In genomic region chr14:54228501-54228900, GRCm38 (mm10) we compare ENCODE assay signal across 9 mouse cellular contexts. TPM values are rescaled to one million over a fixed set of nuclear protein-coding genes. Genes with fewer than 3 reads are reported as not detected.
DNase-seq lines count a peak whose midpoint lies in the region; ATAC-seq lines count a peak whose summit lies in the region.
"Had no signal": no experiment of that assay in that cellular context is flagged by ENCODE, and none has a peak within 500 bp of the region (broad histone marks: within the 10 kb centered on the region; RNA-seq: fewer than 3 reads in every experiment).

No protein-coding gene starts in this region.

- no peak for ATAC-seq in megakaryocyte, adult 5-6 weeks (ENCODE audit: poor library complexity, severe bottlenecking)
- ATAC-seq in forebrain, embryonic 13.5 days: peak; percentile 17
- peak; percentile 38 for ATAC-seq in neural tube, embryonic 15.5 days (ENCODE audit: low FRiP score)

- H3K4me2 ChIP-seq in forebrain, embryonic 13.5 days: peak overlapping the region; percentile 56
- peak overlapping the region; percentile 59 for H3K4me2 ChIP-seq in neural tube, embryonic 15.5 days

- no peaks in the 10 kb centered on the region for H3K9me3 ChIP-seq in megakaryocyte, embryonic 14.5 days
- no peaks in the 10 kb centered on the region for H3K9me3 ChIP-seq in forebrain, embryonic 13.5 days (replicated peaks)
- no peaks in the 10 kb centered on the region for H3K9me3 ChIP-seq in limb, embryonic 10.5 days (replicated peaks)
- no peaks in the 10 kb centered on the region for H3K9me3 ChIP-seq in neural tube, embryonic 15.5 days (replicated peaks)

- H3K9ac ChIP-seq in forebrain, embryonic 13.5 days: peak overlapping the region; percentile 68
- peak overlapping the region; percentile 41 for H3K9ac ChIP-seq in neural tube, embryonic 15.5 days (replicated peaks)

- H3K27ac ChIP-seq in forebrain, embryonic 13.5 days: peak overlapping the region; percentile 75; the same call in 1 of the 2 replicates
- 0 out of 2 replicates have a peak overlapping the region, but pooled peaks have one; percentile 66 for H3K27ac ChIP-seq in limb, embryonic 10.5 days
- H3K27ac ChIP-seq in neural tube, embryonic 15.5 days (replicated peaks): peak overlapping the region; percentile 81
- H3K27ac ChIP-seq: macrophage had no signal

- peaks cover 4% of the 10 kb centered on the region for H3K27me3 ChIP-seq in megakaryocyte, embryonic 14.5 days (replicated peaks)
- no peaks in the 10 kb centered on the region for H3K27me3 ChIP-seq in forebrain, embryonic 13.5 days
- H3K27me3 ChIP-seq in limb, embryonic 10.5 days (ENCODE audit: low read depth, poor library complexity, severe bottlenecking): 0 out of 2 replicates have a peak, but pooled peaks cover 10% of the 10 kb centered on the region
- no peaks in the 10 kb centered on the region for H3K27me3 ChIP-seq in neural tube, embryonic 15.5 days (replicated peaks)

- H3K36me3 ChIP-seq in megakaryocyte, embryonic 14.5 days (replicated peaks; ENCODE audit: low read length): no peaks in the 10 kb centered on the region
- H3K36me3 ChIP-seq in forebrain, embryonic 13.5 days (ENCODE audit: poor library complexity, severe bottlenecking): no peaks in the 10 kb centered on the region
- H3K36me3 ChIP-seq in limb, embryonic 10.5 days: no peaks in the 10 kb centered on the region
- no peaks in the 10 kb centered on the region for H3K36me3 ChIP-seq in neural tube, embryonic 15.5 days

- peak overlapping the region; percentile 90 for H3K4me3 ChIP-seq in megakaryocyte, embryonic 14.5 days (replicated peaks)
- H3K4me3 ChIP-seq in forebrain, embryonic 13.5 days: peak overlapping the region; percentile 25
- H3K4me3 ChIP-seq in limb, embryonic 10.5 days: peak overlapping the region; percentile 43
- H3K4me3 ChIP-seq in neural tube, embryonic 15.5 days (replicated peaks): peak overlapping the region; percentile 29

- DNase-seq in limb, embryonic 10.5 days (ENCODE audit: low spot score): peak; percentile 41
- no peak for DNase-seq in Muller cell, postnatal 12 days (ENCODE audit: inconsistent ontology term)
- no peak for DNase-seq in frontal cortex, postnatal 25 days (ENCODE audit: low spot score in 2 of 2)

- peaks cover 45% of the 10 kb centered on the region for H3K4me1 ChIP-seq in megakaryocyte, embryonic 14.5 days
- peaks cover 30% of the 10 kb centered on the region for H3K4me1 ChIP-seq in forebrain, embryonic 13.5 days
- peaks cover 50% of the 10 kb centered on the region for H3K4me1 ChIP-seq in limb, embryonic 10.5 days
- H3K4me1 ChIP-seq in neural tube, embryonic 15.5 days: peaks cover 62% of the 10 kb centered on the region

- 7% methylated on average over 7 of the region's 7 CpGs for WGBS in forebrain, embryonic 13.5 days
- WGBS in limb, embryonic 10.5 days: 11% methylated on average over 7 of the region's 7 CpGs
- WGBS in neural tube, embryonic 15.5 days: 11% methylated on average over 7 of the region's 7 CpGs

RNA-seq across cellular contexts. Expression of gene Dad1, which starts 25.4 kb away (rescaled TPM):
- polyA plus RNA-seq in megakaryocyte, embryonic 14.5 days (2012; ENCODE audit: insufficient read depth, low replicate concordance): 15.0 and 54.8 TPM in 2 replicates
- 136 and 154 TPM in 2 replicates for total RNA-seq in megakaryocyte, adult 5-6 weeks (2015)
- 84.1 and 86.7 TPM in 2 replicates for total RNA-seq in megakaryocyte, adult 5-6 weeks (2017)
- polyA plus RNA-seq in forebrain, embryonic 13.5 days (2015; fragmentation: Nextera tagmentation; extraction: Ambion mirVana): 281 and 283 TPM in 2 replicates
- 234 and 239 TPM in 2 replicates for polyA plus RNA-seq in limb, embryonic 10.5 days (2016; fragmentation: Nextera tagmentation; extraction: Ambion mirVana)
- polyA plus RNA-seq in neural tube, embryonic 15.5 days (2015; fragmentation: Nextera tagmentation; extraction: Ambion mirVana): 414 and 416 TPM in 2 replicates

RNA-seq across cellular contexts. Expression of gene Abhd4, which starts 25.5 kb away (rescaled TPM):
- 17.3 and 19.7 TPM in 2 replicates for polyA plus RNA-seq in megakaryocyte, embryonic 14.5 days (2012; ENCODE audit: insufficient read depth, low replicate concordance)
- total RNA-seq in megakaryocyte, adult 5-6 weeks (2015): 11.0 and 13.9 TPM in 2 replicates
- 10.0 and 16.5 TPM in 2 replicates for total RNA-seq in megakaryocyte, adult 5-6 weeks (2017)
- polyA plus RNA-seq in forebrain, embryonic 13.5 days (2015; fragmentation: Nextera tagmentation; extraction: Ambion mirVana): 46.1 and 51.3 TPM in 2 replicates
- 32.2 and 37.7 TPM in 2 replicates for polyA plus RNA-seq in limb, embryonic 10.5 days (2016; fragmentation: Nextera tagmentation; extraction: Ambion mirVana)
- polyA plus RNA-seq in neural tube, embryonic 15.5 days (2015; fragmentation: Nextera tagmentation; extraction: Ambion mirVana): 54.0 and 58.6 TPM in 2 replicates

RNA-seq across cellular contexts. Expression of gene Olfr49, which starts 56.2 kb away (rescaled TPM):
- not detected in 2 replicates for polyA plus RNA-seq in megakaryocyte, embryonic 14.5 days (2012; ENCODE audit: insufficient read depth, low replicate concordance)
- total RNA-seq in megakaryocyte, adult 5-6 weeks (2015): not detected in 2 replicates
- total RNA-seq in megakaryocyte, adult 5-6 weeks (2017): 0.11 TPM in 1 of 2 replicates, not detected in the other
- polyA plus RNA-seq in forebrain, embryonic 13.5 days (2015; fragmentation: Nextera tagmentation; extraction: Ambion mirVana): not detected in 2 replicates
- polyA plus RNA-seq in limb, embryonic 10.5 days (2016; fragmentation: Nextera tagmentation; extraction: Ambion mirVana): not detected in 2 replicates
- not detected in 2 replicates for polyA plus RNA-seq in neural tube, embryonic 15.5 days (2015; fragmentation: Nextera tagmentation; extraction: Ambion mirVana)
- polyA plus RNA-seq: macrophage; urinary bladder, adult 2 months had no signal

Comparison
In these comparisons a context has a peak if more than half of its experiments do, and no peak if none do; other contexts are left out.
1. H3K4me3 ChIP-seq: peak in every context shown above with its lines; median percentile 90 in megakaryocyte, embryonic 14.5 days; 43 in limb, embryonic 10.5 days; 29 in neural tube, embryonic 15.5 days; 25 in forebrain, embryonic 13.5 days.